In genomic region chr12:87138768-87139167, GRCm38 (mm10) we compare ENCODE assay signal across 30 mouse cellular contexts. TPM values are rescaled to one million over a fixed set of nuclear protein-coding genes. Genes with fewer than 3 reads are reported as not detected.
DNase-seq lines count a peak whose midpoint lies in the region; ATAC-seq and TF ChIP-seq lines count a peak whose summit lies in the region.
"Had no signal": no experiment of that assay in that cellular context is flagged by ENCODE, and none has a peak within 500 bp of the region (broad histone marks: within the 10 kb centered on the region; RNA-seq: fewer than 3 reads in every experiment).

No protein-coding gene starts in this region.

- no peak for ATAC-seq in hindbrain, embryonic 14.5 days (ENCODE audit: low FRiP score)
- peak; percentile 4; the same call in 1 of the 2 replicates for ATAC-seq in neural tube, embryonic 11.5 days (ENCODE audit: insufficient read depth, low FRiP score, low TSS enrichment)
- ATAC-seq in hindbrain, embryonic 15.5 days (ENCODE audit: low FRiP score, low read depth), result no peak
- ATAC-seq in midbrain, embryonic 15.5 days (replicated peaks), result 0 out of 2 replicates have a peak, but pooled peaks have one; percentile 6
- no peak for ATAC-seq in intestine, postnatal 0 days
- ATAC-seq: activated CD4-positive, CD25-positive, alpha-beta regulatory T cell, adult 4 months had no signal

- H3K27ac ChIP-seq in hindbrain, embryonic 10.5 days, result peak overlapping the region; percentile 83
- H3K27ac ChIP-seq in hindbrain, embryonic 14.5 days, result no peak overlapping the region
- no peak overlapping the region for H3K27ac ChIP-seq in neural tube, embryonic 11.5 days (ENCODE audit: low read depth, low read length)
- 0 out of 2 replicates have a peak overlapping the region, but pooled peaks have one; percentile 29 for H3K27ac ChIP-seq in hindbrain, embryonic 15.5 days (replicated peaks)
- H3K27ac ChIP-seq in midbrain, embryonic 15.5 days, result no peak overlapping the region
- H3K27ac ChIP-seq in intestine, postnatal 0 days (ENCODE audit: low read depth, low read length), result no peak overlapping the region
- H3K27ac ChIP-seq: embryonic facial prominence, embryonic 13.5 days; heart, embryonic 10.5 days; heart, embryonic 15.5 days; kidney, embryonic 15.5 days; layer of hippocampus, adult 2 months; left cerebral cortex, adult 2 months; limb, embryonic 13.5 days; lung, embryonic 15.5 days had no signal

- no peak for TF ChIP-seq CTCF in intestine, postnatal 0 days (IDR thresholded peaks at IDR 0.05; ENCODE audit: low read depth)

- no peak overlapping the region for H3K4me2 ChIP-seq in hindbrain, embryonic 14.5 days (replicated peaks)
- H3K4me2 ChIP-seq in neural tube, embryonic 11.5 days (ENCODE audit: low read depth), result no peak overlapping the region
- H3K4me2 ChIP-seq in hindbrain, embryonic 15.5 days, result no peak overlapping the region
- no peak overlapping the region for H3K4me2 ChIP-seq in midbrain, embryonic 15.5 days
- H3K4me2 ChIP-seq in intestine, postnatal 0 days (replicated peaks; ENCODE audit: low read depth), result no peak overlapping the region
- H3K4me2 ChIP-seq: embryonic facial prominence, embryonic 13.5 days; heart, embryonic 15.5 days; kidney, embryonic 15.5 days; limb, embryonic 13.5 days; liver, embryonic 11.5 days; lung, embryonic 15.5 days had no signal

- H3K36me3 ChIP-seq in hindbrain, embryonic 10.5 days, result peaks cover 26% of the 10 kb centered on the region
- H3K36me3 ChIP-seq in hindbrain, embryonic 14.5 days (replicated peaks; ENCODE audit: control insufficient read depth, insufficient read depth), result peaks cover 29% of the 10 kb centered on the region
- H3K36me3 ChIP-seq in neural tube, embryonic 11.5 days (ENCODE audit: control insufficient read depth, insufficient read depth, low read length), result no peaks in the 10 kb centered on the region
- peaks cover 13% of the 10 kb centered on the region; the same call in 1 of the 2 replicates for H3K36me3 ChIP-seq in hindbrain, embryonic 15.5 days
- H3K36me3 ChIP-seq in midbrain, embryonic 15.5 days (replicated peaks), result 0 out of 2 replicates have a peak, but pooled peaks cover 5% of the 10 kb centered on the region
- H3K36me3 ChIP-seq in intestine, postnatal 0 days (ENCODE audit: control insufficient read depth, insufficient read depth), result peaks cover 14% of the 10 kb centered on the region; the same call in 1 of the 2 replicates
- H3K36me3 ChIP-seq: lung, embryonic 15.5 days had no signal

- no peaks in the 10 kb centered on the region for H3K27me3 ChIP-seq in hindbrain, embryonic 10.5 days (ENCODE audit: insufficient read depth, poor library complexity, severe bottlenecking)
- H3K27me3 ChIP-seq in hindbrain, embryonic 14.5 days (ENCODE audit: control insufficient read depth, insufficient read depth, low read length), result no peaks in the 10 kb centered on the region
- H3K27me3 ChIP-seq in neural tube, embryonic 11.5 days (ENCODE audit: control insufficient read depth, insufficient read depth, low read length), result no peaks in the 10 kb centered on the region
- H3K27me3 ChIP-seq in hindbrain, embryonic 15.5 days, result no peaks in the 10 kb centered on the region
- H3K27me3 ChIP-seq in midbrain, embryonic 15.5 days (replicated peaks), result no peaks in the 10 kb centered on the region
- no peaks in the 10 kb centered on the region for H3K27me3 ChIP-seq in intestine, postnatal 0 days (replicated peaks; ENCODE audit: control insufficient read depth, insufficient read depth, low read length)
- H3K27me3 ChIP-seq: embryonic facial prominence, embryonic 13.5 days; heart, embryonic 15.5 days; kidney, embryonic 15.5 days; limb, embryonic 13.5 days; lung, embryonic 15.5 days had no signal

- H3K4me1 ChIP-seq in hindbrain, embryonic 10.5 days (replicated peaks), result peaks cover 19% of the 10 kb centered on the region
- peaks cover 9% of the 10 kb centered on the region for H3K4me1 ChIP-seq in hindbrain, embryonic 14.5 days (replicated peaks; ENCODE audit: control insufficient read depth, insufficient read depth, low read length)
- no peaks in the 10 kb centered on the region; the same call in 1 of the 2 replicates for H3K4me1 ChIP-seq in neural tube, embryonic 11.5 days (ENCODE audit: control insufficient read depth, insufficient read depth, low read length)
- peaks cover 11% of the 10 kb centered on the region; the same call in 1 of the 2 replicates for H3K4me1 ChIP-seq in hindbrain, embryonic 15.5 days (replicated peaks)
- no peaks in the 10 kb centered on the region for H3K4me1 ChIP-seq in midbrain, embryonic 15.5 days
- no peaks in the 10 kb centered on the region for H3K4me1 ChIP-seq in intestine, postnatal 0 days (replicated peaks; ENCODE audit: control insufficient read depth, insufficient read depth, low read length)
- H3K4me1 ChIP-seq: embryonic facial prominence, embryonic 13.5 days; limb, embryonic 13.5 days; lung, embryonic 15.5 days had no signal

- WGBS in hindbrain, embryonic 10.5 days, result 58% methylated on average over 2 of the region's 2 CpGs
- WGBS in hindbrain, embryonic 14.5 days, result 41% methylated on average over 2 of the region's 2 CpGs
- WGBS in neural tube, embryonic 11.5 days, result 54% methylated on average over 2 of the region's 2 CpGs
- WGBS in hindbrain, embryonic 15.5 days, result 45% methylated on average over 2 of the region's 2 CpGs
- 53% methylated on average over 2 of the region's 2 CpGs for WGBS in midbrain, embryonic 15.5 days
- 80% methylated on average over 2 of the region's 2 CpGs for WGBS in intestine, postnatal 0 days

- no peak overlapping the region for H3K4me3 ChIP-seq in hindbrain, embryonic 10.5 days
- no peak overlapping the region for H3K4me3 ChIP-seq in hindbrain, embryonic 14.5 days (replicated peaks; ENCODE audit: low read length)
- no peak overlapping the region for H3K4me3 ChIP-seq in neural tube, embryonic 11.5 days (ENCODE audit: low read depth, low read length)
- H3K4me3 ChIP-seq in hindbrain, embryonic 15.5 days, result no peak overlapping the region
- H3K4me3 ChIP-seq in midbrain, embryonic 15.5 days, result no peak overlapping the region
- no peak overlapping the region for H3K4me3 ChIP-seq in intestine, postnatal 0 days (ENCODE audit: low read depth, low read length)
- H3K4me3 ChIP-seq: embryonic facial prominence, embryonic 13.5 days; heart, embryonic 10.5 days; heart, embryonic 15.5 days; kidney, embryonic 15.5 days; layer of hippocampus, adult 2 months; left cerebral cortex, adult 2 months; limb, embryonic 13.5 days; lung, embryonic 15.5 days had no signal

- H3K9me3 ChIP-seq in hindbrain, embryonic 10.5 days, result no peaks in the 10 kb centered on the region
- H3K9me3 ChIP-seq in hindbrain, embryonic 14.5 days (ENCODE audit: control insufficient read depth, low read length), result no peaks in the 10 kb centered on the region
- H3K9me3 ChIP-seq in neural tube, embryonic 11.5 days (ENCODE audit: control insufficient read depth, low read length), result no peaks in the 10 kb centered on the region
- no peaks in the 10 kb centered on the region for H3K9me3 ChIP-seq in hindbrain, embryonic 15.5 days
- H3K9me3 ChIP-seq in midbrain, embryonic 15.5 days, result no peaks in the 10 kb centered on the region
- H3K9me3 ChIP-seq in intestine, postnatal 0 days (ENCODE audit: control insufficient read depth), result no peaks in the 10 kb centered on the region
- H3K9me3 ChIP-seq: embryonic facial prominence, embryonic 13.5 days; heart, embryonic 10.5 days; heart, embryonic 15.5 days; kidney, embryonic 15.5 days; limb, embryonic 13.5 days; lung, embryonic 15.5 days had no signal

- no peak overlapping the region for H3K9ac ChIP-seq in hindbrain, embryonic 14.5 days
- H3K9ac ChIP-seq in neural tube, embryonic 11.5 days (ENCODE audit: low read length), result no peak overlapping the region
- H3K9ac ChIP-seq in hindbrain, embryonic 15.5 days, result no peak overlapping the region
- no peak overlapping the region for H3K9ac ChIP-seq in midbrain, embryonic 15.5 days
- no peak overlapping the region for H3K9ac ChIP-seq in intestine, postnatal 0 days (ENCODE audit: low read depth, low read length)
- H3K9ac ChIP-seq: embryonic facial prominence, embryonic 13.5 days; heart, embryonic 15.5 days; kidney, embryonic 15.5 days; limb, embryonic 13.5 days; lung, embryonic 15.5 days had no signal

- DNase-seq in hindbrain, embryonic 10.5 days (ENCODE audit: low spot score), result no peak
- DNase-seq in hindbrain, embryonic 14.5 days (ENCODE audit: low spot score), result no peak
- no peak for DNase-seq in neural tube, embryonic 11.5 days (ENCODE audit: low spot score)
- DNase-seq in neural tube, embryonic 10.5 days (ENCODE audit: extremely low spot score, low spot score), result no peak
- DNase-seq in kidney, adult 18-20 months, result no peak
- DNase-seq: adrenal gland, adult 2 months; adrenal gland, postnatal 36 days; B cell, adult 2 months; cerebellum, adult 18-20 months; cerebellum, postnatal 10 days; gastrocnemius, postnatal 10 days; kidney, adult 11 months; kidney, postnatal 25 days; lung, postnatal 36 days; right cerebral cortex, postnatal 14 days; thymus, postnatal 4 days had no signal

RNA-seq across cellular contexts. Expression of gene Gstz1, which starts 8.2 kb away (rescaled TPM):
- 29.3 and 32.9 TPM in 2 replicates for polyA plus RNA-seq in hindbrain, embryonic 10.5 days (2016; fragmentation: Nextera tagmentation; extraction: Ambion mirVana)
- polyA plus RNA-seq in hindbrain, embryonic 14.5 days (2014; fragmentation: Nextera tagmentation; extraction: Ambion mirVana), result 26.6 and 31.9 TPM in 2 replicates
- polyA plus RNA-seq in neural tube, embryonic 11.5 days (2014; fragmentation: Nextera tagmentation; extraction: Ambion mirVana), result 31.8 and 31.9 TPM in 2 replicates
- polyA plus RNA-seq in hindbrain, embryonic 15.5 days (2015; fragmentation: Nextera tagmentation; extraction: Ambion mirVana), result 29.3 and 30.0 TPM in 2 replicates
- polyA plus RNA-seq in midbrain, embryonic 15.5 days (2015; fragmentation: Nextera tagmentation; extraction: Ambion mirVana), result 26.9 and 28.9 TPM in 2 replicates
- polyA plus RNA-seq in intestine, postnatal 0 days (2015; fragmentation: Nextera tagmentation; extraction: Ambion mirVana), result 58.8 and 62.4 TPM in 2 replicates

RNA-seq across cellular contexts. Expression of gene Pomt2, which starts 9.0 kb away (rescaled TPM):
- polyA plus RNA-seq in hindbrain, embryonic 10.5 days (2016; fragmentation: Nextera tagmentation; extraction: Ambion mirVana), result 15.3 and 15.4 TPM in 2 replicates
- polyA plus RNA-seq in hindbrain, embryonic 14.5 days (2014; fragmentation: Nextera tagmentation; extraction: Ambion mirVana), result 15.1 and 19.6 TPM in 2 replicates
- 14.3 and 17.6 TPM in 2 replicates for polyA plus RNA-seq in neural tube, embryonic 11.5 days (2014; fragmentation: Nextera tagmentation; extraction: Ambion mirVana)
- polyA plus RNA-seq in hindbrain, embryonic 15.5 days (2015; fragmentation: Nextera tagmentation; extraction: Ambion mirVana), result 14.7 and 14.8 TPM in 2 replicates
- polyA plus RNA-seq in midbrain, embryonic 15.5 days (2015; fragmentation: Nextera tagmentation; extraction: Ambion mirVana), result 15.8 and 17.1 TPM in 2 replicates
- polyA plus RNA-seq in intestine, postnatal 0 days (2015; fragmentation: Nextera tagmentation; extraction: Ambion mirVana), result 5.7 and 6.2 TPM in 2 replicates

RNA-seq across cellular contexts. Expression of gene Ngb, which starts 36.4 kb away (rescaled TPM):
- 0.27 and 0.35 TPM in 2 replicates for polyA plus RNA-seq in hindbrain, embryonic 10.5 days (2016; fragmentation: Nextera tagmentation; extraction: Ambion mirVana)
- 3.2 and 5.0 TPM in 2 replicates for polyA plus RNA-seq in hindbrain, embryonic 14.5 days (2014; fragmentation: Nextera tagmentation; extraction: Ambion mirVana)
- polyA plus RNA-seq in neural tube, embryonic 11.5 days (2014; fragmentation: Nextera tagmentation; extraction: Ambion mirVana), result 0.24 and 0.56 TPM in 2 replicates
- polyA plus RNA-seq in hindbrain, embryonic 15.5 days (2015; fragmentation: Nextera tagmentation; extraction: Ambion mirVana), result 4.9 TPM in 2 replicates
- 6.2 and 6.8 TPM in 2 replicates for polyA plus RNA-seq in midbrain, embryonic 15.5 days (2015; fragmentation: Nextera tagmentation; extraction: Ambion mirVana)
- polyA plus RNA-seq in intestine, postnatal 0 days (2015; fragmentation: Nextera tagmentation; extraction: Ambion mirVana), result 2.0 and 2.8 TPM in 2 replicates
- polyA plus RNA-seq: liver, embryonic 11.5 days; liver, embryonic 16.5 days had no signal

Comparison
In these comparisons a context has a peak if more than half of its experiments do, and no peak if none do; other contexts are left out.
1. H3K27ac ChIP-seq: peak in hindbrain, embryonic 10.5 days (single experiment) and hindbrain, embryonic 15.5 days (single experiment); none in hindbrain, embryonic 14.5 days (single experiment), neural tube, embryonic 11.5 days (single experiment), midbrain, embryonic 15.5 days (single experiment) and intestine, postnatal 0 days (single experiment).
2. ATAC-seq: peak in neural tube, embryonic 11.5 days (single experiment) and midbrain, embryonic 15.5 days (single experiment); none in hindbrain, embryonic 14.5 days (single experiment), hindbrain, embryonic 15.5 days (single experiment) and intestine, postnatal 0 days (single experiment).